Mouse (Mus musculus) kidney, adult 2 months (tissue): Measurements from ENCODE around the gene Tfpt. TPM values are rescaled to one million over a fixed set of nuclear protein-coding genes. Genes with fewer than 3 reads are reported as not detected.

Experiments used
- DNase-seq: peaks from one replicate; pipeline ENCODE4 v3.0.0; 2021
- H3K27ac ChIP-seq: fragments of 200-500 bp; 2 replicates; pipeline ENCODE4 v1.5.1; 2012; ENCODE audit warnings: low read depth, low read length, control low read depth, inconsistent platforms; ENCODE audit not compliant: insufficient read depth
- H3K27me3 ChIP-seq: fragments of 200-500 bp; replicated peaks from 2 replicates; pipeline ENCODE4 v1.6.1; 2012; ENCODE audit warnings: mild to moderate bottlenecking, moderate library complexity, low read length, inconsistent platforms; ENCODE audit not compliant: control insufficient read depth, insufficient read depth
- H3K36me3 ChIP-seq: fragments of 200-500 bp; 2 replicates; pipeline ENCODE4 v1.6.1; 2012; ENCODE audit warnings: mild to moderate bottlenecking, moderate library complexity, low read length, inconsistent platforms; ENCODE audit not compliant: control insufficient read depth, insufficient read depth
- H3K4me1 ChIP-seq: fragments of 200-500 bp; 2 replicates; pipeline ENCODE4 v1.6.1; 2011; ENCODE audit warnings: low read length; ENCODE audit not compliant: control insufficient read depth, insufficient read depth
- H3K4me3 ChIP-seq: fragments of 200-500 bp; 2 replicates; pipeline ENCODE4 v1.5.1; 2011; ENCODE audit warnings: mild to moderate bottlenecking, low read depth, low read length, control low read depth; ENCODE audit not compliant: insufficient read depth
- CTCF ChIP-seq: fragments of 200-500 bp; conservative IDR thresholded peaks from 2 replicates; pipeline ENCODE4 v1.5.1; 2011; ENCODE audit warnings: low read depth, mild to moderate bottlenecking, control low read depth, low read length, moderate library complexity, mixed read lengths; ENCODE audit not compliant: insufficient read depth, insufficient read length
- POLR2A ChIP-seq: fragments of 200-500 bp; IDR thresholded peaks from one replicate; pipeline ENCODE4 v1.6.1; 2011; ENCODE audit warnings: low read depth, low read length, control low read depth
- WGBS: fragments of 180-500 bp; shearing (Covaris S2); methylation state at CpG from one replicate; pipeline ENCODE4 v1.1.7; 2018; 5-methylcytosine and 5-hydroxymethylcytosine counted together
- polyA plus RNA-seq: library from polyadenylated mRNA; depleted of rRNA; stranded (reverse); fragments of >200 nt; gene quantifications from 2 replicates; pipeline ENCODE4 v1.2.3, GENCODE M21; 2012

Tfpt gene
- polyA plus RNA-seq, 1 experiment = 9.9 TPM

DNA sequence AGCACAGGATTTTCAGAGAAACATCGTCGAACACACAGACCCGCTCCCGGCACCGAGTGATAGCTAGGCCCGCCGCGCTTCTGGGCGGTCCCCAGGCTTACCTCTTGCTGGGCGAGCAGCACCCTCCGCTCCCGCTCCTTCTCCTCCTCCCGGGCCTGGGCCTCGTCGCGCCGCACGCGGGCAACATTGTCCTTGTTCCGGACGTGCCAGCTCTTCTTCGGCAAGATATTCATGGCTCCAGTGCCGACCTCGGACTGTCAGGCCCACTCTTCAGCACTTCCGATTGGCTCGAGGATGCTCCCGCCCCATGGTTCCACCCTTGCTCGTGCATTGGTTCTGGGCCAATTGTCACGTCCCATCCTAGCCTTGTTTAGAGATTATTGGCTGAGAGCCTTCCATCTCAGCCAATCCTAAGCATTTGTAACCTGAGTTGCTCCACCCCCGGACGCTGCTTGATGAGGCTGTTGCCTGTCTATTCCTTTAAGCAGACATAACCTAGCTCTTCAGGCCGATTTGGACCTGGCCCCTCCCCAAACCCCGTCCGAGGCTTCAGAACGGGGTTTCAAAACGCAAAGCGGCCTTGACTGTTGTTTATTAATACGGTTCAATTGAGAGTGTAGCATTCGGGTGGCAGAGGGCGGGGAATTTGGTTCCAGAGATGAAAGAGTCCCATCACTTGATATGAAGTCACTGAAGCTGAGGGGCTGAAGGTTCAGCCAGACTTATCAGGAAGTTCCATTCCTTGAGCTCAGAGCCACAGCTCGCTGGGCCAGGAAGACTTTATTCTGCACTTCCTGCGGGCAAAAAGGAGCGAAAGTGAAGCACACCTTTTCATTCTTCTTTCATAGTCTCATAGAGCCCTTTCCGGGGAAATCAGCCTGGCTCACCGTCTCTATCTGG lies 35.7 kb upstream of the Tfpt start, which contains the start of gene Leng1:
Gene Leng1 (minus strand): TSS at position 626 of the 900 bp plus-strand sequence.
- 3% methylated on average over 45 of the region's 45 CpGs for WGBS

DNA sequence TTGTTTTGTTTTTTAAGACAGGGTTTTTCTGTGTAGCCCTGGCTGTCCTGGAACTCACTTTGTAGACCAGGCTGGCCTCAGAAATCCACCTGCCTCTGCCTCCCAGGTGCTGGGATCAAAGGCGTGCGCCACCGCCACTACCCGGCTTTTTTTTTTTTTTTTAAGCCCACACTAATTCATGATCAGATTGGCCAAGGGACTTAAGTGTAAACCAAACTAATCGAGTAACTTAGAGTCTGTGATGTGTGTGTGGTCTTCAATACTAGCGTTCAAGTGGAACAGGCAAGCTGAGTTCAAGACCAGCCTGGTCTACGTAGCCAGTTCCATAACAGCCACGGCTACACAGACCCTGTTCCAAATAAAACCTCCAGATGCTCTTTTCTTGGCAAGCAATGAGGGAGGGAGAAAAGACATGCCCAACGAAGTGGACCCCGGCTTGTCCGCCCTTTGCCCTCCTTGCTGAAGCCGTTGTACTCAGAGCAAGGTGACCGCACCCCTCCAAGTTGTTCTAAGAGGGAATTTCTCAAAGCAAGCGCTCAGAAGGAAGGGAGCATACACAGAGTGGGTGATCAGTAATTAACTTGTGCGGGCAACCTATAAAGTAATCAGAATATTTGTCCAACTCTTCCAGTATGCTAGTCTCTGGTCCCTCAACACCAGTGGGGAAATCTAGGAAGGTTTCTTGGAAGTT lies 34.9 kb upstream of the Tfpt start:
- no peak for TF ChIP-seq POLR2A
- TF ChIP-seq CTCF = no peak
- no peaks in the 10 kb centered on the region for H3K27me3 ChIP-seq
- H3K36me3 ChIP-seq = peaks cover under 1% of the 10 kb centered on the region; the same call in 1 of the 2 replicates
- WGBS = 21% methylated on average over 15 of the region's 15 CpGs
- peak; percentile 70 for DNase-seq
- peak overlapping the region; percentile 87 for H3K4me3 ChIP-seq
- peaks cover 7% of the 10 kb centered on the region; the same call in 1 of the 2 replicates for H3K4me1 ChIP-seq
- peak overlapping the region; percentile 87 for H3K27ac ChIP-seq

More for the DNA sequence above, 35.7 kb upstream of the Tfpt start, which contains the start of gene Leng1:
- no peaks in the 10 kb centered on the region; the same call in 1 of the 2 replicates for H3K36me3 ChIP-seq
- peak; percentile 99 for DNase-seq
- H3K4me3 ChIP-seq = peak within 1 kb of the TSS; percentile 87
- H3K27ac ChIP-seq = peak within 1 kb of the TSS; percentile 87
- peak; percentile 96 for TF ChIP-seq POLR2A
- no peak for TF ChIP-seq CTCF
- no peaks in the 10 kb centered on the region for H3K27me3 ChIP-seq
- H3K4me1 ChIP-seq = peaks cover 7% of the 10 kb centered on the region; the same call in 1 of the 2 replicates

DNA sequence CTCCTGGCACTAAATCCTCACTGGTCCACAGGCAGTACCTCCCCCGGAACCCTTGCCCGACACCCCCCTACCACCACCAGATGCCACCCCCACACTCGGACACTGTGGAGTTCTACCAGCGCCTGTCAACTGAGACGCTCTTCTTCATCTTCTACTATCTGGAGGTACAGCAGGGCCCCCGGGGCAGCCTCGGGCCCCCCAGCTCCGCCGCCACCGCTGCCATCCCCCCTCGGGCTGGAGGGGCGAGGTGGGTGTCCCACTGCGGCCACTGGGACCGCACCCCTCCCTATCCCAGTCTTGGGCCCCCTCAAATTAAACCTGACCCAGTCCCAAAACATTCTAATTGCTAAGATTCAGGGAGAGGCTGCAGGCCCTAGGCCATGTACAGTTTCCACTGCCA lies 28.8 kb upstream of the Tfpt start:
- 87% methylated on average over 14 of the region's 14 CpGs for WGBS
- TF ChIP-seq CTCF (no peak), POLR2A (no peak)

DNA sequence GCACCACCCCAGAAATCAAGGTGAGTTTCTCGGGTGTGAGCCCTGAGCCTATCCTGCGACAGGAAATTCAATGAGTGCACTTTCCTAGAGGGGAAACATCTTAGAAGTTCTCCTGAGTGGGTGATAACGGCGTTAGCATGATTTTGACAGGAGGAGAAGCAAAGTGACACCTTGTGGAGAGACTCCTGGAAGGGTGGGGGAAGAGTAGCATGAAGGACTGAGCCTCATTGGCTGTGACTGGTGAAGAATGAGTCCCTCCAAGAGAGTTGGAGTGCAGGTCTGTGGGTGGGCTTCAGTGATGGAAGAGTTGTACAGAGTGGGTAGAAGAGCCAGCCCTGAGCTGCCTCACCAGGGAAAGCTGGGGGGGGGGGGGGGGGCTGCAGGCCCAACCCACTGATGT lies 27.2 kb upstream of the Tfpt start:
- Histone ChIP-seq H3K4me1 (no peaks in the 10 kb centered on the region), H3K27me3 (no peaks in the 10 kb centered on the region), H3K36me3 (peaks cover 5% of the 10 kb centered on the region), H3K27ac (no peak overlapping the region), H3K4me3 (no peak overlapping the region)
- DNase-seq = no peak
- 83% methylated on average over 4 of the region's 4 CpGs for WGBS
- TF ChIP-seq CTCF (no peak), POLR2A (no peak)

More for the DNA sequence above, 28.8 kb upstream of the Tfpt start:
- Histone ChIP-seq H3K4me3 (no peak overlapping the region), H3K36me3 (peaks cover 5% of the 10 kb centered on the region), H3K27ac (no peak overlapping the region), H3K27me3 (no peaks in the 10 kb centered on the region), H3K4me1 (no peaks in the 10 kb centered on the region)
- no peak for DNase-seq

DNA sequence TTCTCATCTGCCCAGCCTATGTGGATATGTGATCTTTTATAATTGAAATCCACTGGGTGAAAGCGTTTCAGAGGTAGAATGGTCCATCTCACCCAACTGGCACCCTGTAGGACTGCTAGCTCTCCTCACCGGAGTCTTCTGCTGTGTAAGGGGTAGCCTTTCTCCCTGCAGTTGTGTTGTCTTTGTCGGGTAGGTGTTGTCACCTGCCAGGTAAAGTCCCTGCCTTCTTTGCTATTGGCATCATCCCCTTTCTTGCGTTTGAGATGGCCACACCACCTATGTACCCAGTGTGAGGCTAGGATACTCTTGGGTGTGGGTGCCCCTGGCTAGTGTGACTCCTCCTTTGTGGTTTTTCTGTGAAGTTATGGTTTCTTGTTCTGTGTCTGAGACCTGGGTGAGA lies 16.9 kb upstream of the Tfpt start:
- TF ChIP-seq CTCF = no peak
- TF ChIP-seq POLR2A = no peak
- DNase-seq = no peak
- H3K36me3 ChIP-seq = peaks cover 2% of the 10 kb centered on the region; the same call in 1 of the 2 replicates
- WGBS = 43% methylated on average over 4 of the region's 4 CpGs
- no peaks in the 10 kb centered on the region for H3K27me3 ChIP-seq
- H3K4me1 ChIP-seq = peaks cover 14% of the 10 kb centered on the region
- no peak overlapping the region for H3K27ac ChIP-seq
- peak overlapping the region; percentile 99; the same call in 1 of the 2 replicates for H3K4me3 ChIP-seq

DNA sequence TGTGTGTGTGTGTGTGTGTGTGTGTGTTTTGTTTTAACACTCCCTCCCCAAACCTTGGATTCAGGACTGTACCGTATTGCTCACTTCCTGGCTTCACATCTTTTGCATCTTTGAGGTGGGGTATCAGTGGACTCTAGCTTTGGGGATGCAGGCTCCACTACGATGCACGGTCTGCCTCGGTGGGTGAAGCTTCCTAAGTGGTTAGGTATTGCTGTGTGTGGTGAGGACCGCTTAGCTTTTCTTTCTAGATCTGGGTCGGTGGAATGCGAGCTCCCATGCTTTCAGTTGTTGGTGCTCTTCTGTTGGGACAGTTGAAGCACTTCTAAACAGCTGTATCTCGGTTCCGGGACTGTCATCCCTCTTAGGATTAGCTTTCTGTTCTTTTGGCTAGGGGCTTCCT lies 16.5 kb upstream of the Tfpt start:
- H3K4me3 ChIP-seq = peak overlapping the region; percentile 99
- DNase-seq = no peak
- H3K27ac ChIP-seq = no peak overlapping the region
- H3K27me3 ChIP-seq = no peaks in the 10 kb centered on the region
- peaks cover 14% of the 10 kb centered on the region for H3K4me1 ChIP-seq
- TF ChIP-seq POLR2A (no peak), CTCF (no peak)
- 4% methylated on average over 9 of the region's 9 CpGs for WGBS
- H3K36me3 ChIP-seq = peaks cover 2% of the 10 kb centered on the region; the same call in 1 of the 2 replicates

DNA sequence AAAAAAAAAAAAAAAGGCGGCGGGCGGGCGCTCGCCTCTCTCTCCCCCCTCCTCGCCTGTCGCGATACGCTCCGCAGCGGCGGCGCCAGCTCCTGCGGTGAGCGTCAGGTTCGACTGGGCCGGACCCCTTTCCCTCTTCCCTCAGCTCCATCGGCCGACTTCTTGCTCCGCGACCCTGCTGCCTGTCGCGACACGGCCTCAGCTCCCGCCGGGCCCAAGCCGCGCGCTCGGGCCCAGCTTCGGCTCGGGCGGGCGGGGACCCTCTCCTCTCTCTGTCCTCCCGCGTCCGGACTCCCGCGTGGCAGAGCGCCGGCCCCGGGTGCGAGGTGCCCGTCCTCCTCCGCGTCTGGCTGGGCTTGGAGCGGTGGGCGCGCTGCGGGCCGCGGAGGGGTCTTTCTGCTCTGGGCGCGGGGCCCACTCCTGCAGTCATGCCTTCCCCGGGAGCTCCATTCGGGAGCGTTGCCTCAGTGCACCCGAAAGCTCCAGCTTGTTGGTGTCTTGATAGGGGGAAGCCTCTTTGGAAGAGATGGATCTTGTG lies 15.8 kb upstream of the Tfpt start:
- 1% methylated on average over 52 of the region's 58 CpGs for WGBS

More for the DNA sequence above, 15.8 kb upstream of the Tfpt start:
- peak overlapping the region; percentile 94 for H3K27ac ChIP-seq
- H3K27me3 ChIP-seq = no peaks in the 10 kb centered on the region
- TF ChIP-seq CTCF = no peak
- TF ChIP-seq POLR2A = no peak
- DNase-seq = no peak
- peak overlapping the region; percentile 99 for H3K4me3 ChIP-seq
- no peaks in the 10 kb centered on the region for H3K36me3 ChIP-seq
- H3K4me1 ChIP-seq = peaks cover 14% of the 10 kb centered on the region
